In genomic region chr11:87443373-87443883, GRCm38 (mm10) we compare ENCODE assay signal across 8 mouse cellular contexts. TPM values are rescaled to one million over a fixed set of nuclear protein-coding genes. Genes with fewer than 3 reads are reported as not detected.
DNase-seq lines count a peak whose midpoint lies in the region; ATAC-seq and TF ChIP-seq lines count a peak whose summit lies in the region.

No protein-coding gene starts in this region.

- no peaks in the 10 kb centered on the region for H3K27me3 ChIP-seq in kidney, embryonic 15.5 days
- no peaks in the 10 kb centered on the region for H3K27me3 ChIP-seq in liver, embryonic 14.5 days (ENCODE audit: control insufficient read depth, insufficient read depth, low read length)

- WGBS in kidney, embryonic 15.5 days, result 0% methylated on average over 5 of the region's 5 CpGs
- under 1% methylated on average over 5 of the region's 5 CpGs for WGBS in liver, embryonic 14.5 days (ENCODE audit: insufficient replicate concordance)

- H3K27ac ChIP-seq in kidney, embryonic 15.5 days, result peak overlapping the region; percentile 85
- peak overlapping the region; percentile 62 for H3K27ac ChIP-seq in liver, embryonic 14.5 days

- no peak overlapping the region for H3K9ac ChIP-seq in kidney, embryonic 15.5 days
- no peak overlapping the region for H3K9ac ChIP-seq in liver, embryonic 14.5 days (replicated peaks)

- no peak for TF ChIP-seq CTCF in liver, embryonic 14.5 days (IDR thresholded peaks at IDR 0.05; ENCODE audit: low read depth)

- ATAC-seq in kidney, embryonic 15.5 days (replicated peaks; ENCODE audit: low FRiP score), result no peak; the same call in 1 of the 2 replicates
- no peak for ATAC-seq in liver, embryonic 14.5 days (ENCODE audit: insufficient read depth)

- 0 out of 2 replicates have a peak, but pooled peaks have one; percentile 39 for TF ChIP-seq EP300 in liver, embryonic 14.5 days (IDR thresholded peaks at IDR 0.05; ENCODE audit: low read depth)

- no peak overlapping the region for H3K4me2 ChIP-seq in kidney, embryonic 15.5 days
- H3K4me2 ChIP-seq in liver, embryonic 14.5 days (ENCODE audit: low read depth), result no peak overlapping the region

- H3K36me3 ChIP-seq in kidney, embryonic 15.5 days, result no peaks in the 10 kb centered on the region
- H3K36me3 ChIP-seq in liver, embryonic 14.5 days (replicated peaks; ENCODE audit: control insufficient read depth, insufficient read depth, low read depth), result no peaks in the 10 kb centered on the region

- no peaks in the 10 kb centered on the region for H3K9me3 ChIP-seq in kidney, embryonic 15.5 days (replicated peaks)
- H3K9me3 ChIP-seq in liver, embryonic 14.5 days (ENCODE audit: control insufficient read depth, low read length), result no peaks in the 10 kb centered on the region

- no peak overlapping the region for H3K4me3 ChIP-seq in kidney, embryonic 15.5 days (replicated peaks)
- H3K4me3 ChIP-seq in liver, embryonic 14.5 days (ENCODE audit: insufficient read depth in 1 of 2, low read depth in 2 of 2, low read length in 2 of 2), result no peak overlapping the region

- DNase-seq in urinary bladder, postnatal 25 days (ENCODE audit: low spot score), result peak; percentile 49
- DNase-seq in urinary bladder, adult 2 months (ENCODE audit: low spot score), result no peak
- DNase-seq in embryo, embryonic 11 days, result peak; percentile 86
- peak; percentile 70 to 74 for DNase-seq in heart, adult 9 months (ENCODE audit: low spot score in 2 of 2)
- peak; percentile 77 to 83 (median 81) for DNase-seq in liver, embryonic 14.5 days (ENCODE audit: low read depth in 3 of 3, low spot score in 3 of 3)
- peak; percentile 73 to 75 for DNase-seq in natural killer cell, adult 2 months (ENCODE audit: low spot score in 2 of 2)
- peak; percentile 29 to 66 for DNase-seq in thymus, adult 18-20 months

- H3K4me1 ChIP-seq in kidney, embryonic 15.5 days, result peaks cover 23% of the 10 kb centered on the region
- H3K4me1 ChIP-seq in liver, embryonic 14.5 days (replicated peaks; ENCODE audit: control insufficient read depth in 2 of 2, insufficient read depth in 2 of 2, low read length in 1 of 2), result peaks cover 4 to 5% of the 10 kb centered on the region in 2 experiments; a peak in 2 of 4 replicates

RNA-seq across cellular contexts. Expression of gene Tex14, which starts 38.6 kb away (rescaled TPM):
- 0.93 and 2.8 TPM in 2 replicates for polyA plus RNA-seq in urinary bladder, adult 2 months (2012; rRNA removed)
- polyA plus RNA-seq in kidney, embryonic 15.5 days (2015; fragmentation: Nextera tagmentation; extraction: Ambion mirVana), result 0.60 and 0.65 TPM in 2 replicates
- 0.01 and 0.06 TPM in 2 replicates for polyA plus RNA-seq in liver, embryonic 14.5 days (2012; rRNA removed)
- polyA plus RNA-seq in liver, embryonic 14.5 days (2014; fragmentation: Nextera tagmentation; extraction: Ambion mirVana), result not detected in 2 replicates

RNA-seq across cellular contexts. Expression of gene Rad51c, which starts 38.7 kb away (rescaled TPM):
- 1.0 and 1.2 TPM in 2 replicates for polyA plus RNA-seq in urinary bladder, adult 2 months (2012; rRNA removed)
- 8.3 and 9.1 TPM in 2 replicates for polyA plus RNA-seq in kidney, embryonic 15.5 days (2015; fragmentation: Nextera tagmentation; extraction: Ambion mirVana)
- polyA plus RNA-seq in liver, embryonic 14.5 days (2012; rRNA removed), result 2.0 and 4.0 TPM in 2 replicates
- 4.3 and 4.4 TPM in 2 replicates for polyA plus RNA-seq in liver, embryonic 14.5 days (2014; fragmentation: Nextera tagmentation; extraction: Ambion mirVana)
